Mouse (Mus musculus) heart, embryonic 12.5 days (tissue): ENCODE data around the gene Odf3b. TPM values are rescaled to one million over a fixed set of nuclear protein-coding genes. Genes with fewer than 3 reads are reported as not detected.
A peak's percentile ranks its signal among the peaks of the same experiment; 100 is the strongest.

Experiments
- ATAC-seq: fragments of 200-750 bp; cut with Nextera tagmentation; 2 replicates; pipeline ENCODE4 v1.8.0; 2017; ENCODE audit warnings: moderate TSS enrichment, moderate library complexity; ENCODE audit not compliant: insufficient number of reproducible peaks, low FRiP score
- H3K27ac ChIP-seq: fragments of 300-500 bp; sonication (generic); 2 replicates; pipeline ENCODE4 v1.5.1; 2016; ENCODE audit warnings: mild to moderate bottlenecking, moderate library complexity; ENCODE audit not compliant: poor library complexity, severe bottlenecking
- H3K27me3 ChIP-seq: fragments of 300-500 bp; sonication (generic); replicated peaks from 2 replicates; pipeline ENCODE4 v1.6.1; 2016; ENCODE audit warnings: mild to moderate bottlenecking, moderate library complexity
- H3K36me3 ChIP-seq: fragments of 300-500 bp; sonication (generic); 2 replicates; pipeline ENCODE4 v1.6.1; 2016; ENCODE audit warnings: mild to moderate bottlenecking, moderate library complexity
- H3K4me1 ChIP-seq: fragments of 300-500 bp; sonication (generic); replicated peaks from 2 replicates; pipeline ENCODE4 v1.6.1; 2016; ENCODE audit warnings: mild to moderate bottlenecking
- H3K4me2 ChIP-seq: fragments of 300-500 bp; sonication (generic); 2 replicates; pipeline ENCODE4 v1.6.1; 2016; ENCODE audit warnings: mild to moderate bottlenecking, moderate library complexity
- H3K4me3 ChIP-seq: fragments of 300-500 bp; sonication (generic); 2 replicates; pipeline ENCODE4 v1.5.1; 2016; ENCODE audit warnings: mild to moderate bottlenecking
- H3K9ac ChIP-seq: fragments of 300-500 bp; sonication (generic); 2 replicates; pipeline ENCODE4 v1.6.1; 2016; ENCODE audit warnings: mild to moderate bottlenecking, moderate library complexity
- H3K9me3 ChIP-seq: fragments of 300-500 bp; sonication (generic); replicated peaks from 2 replicates; pipeline ENCODE4 v1.6.1; 2016; ENCODE audit warnings: mild to moderate bottlenecking, moderate library complexity
- WGBS: fragments of 180-500 bp; shearing (Covaris S2); methylation state at CpG from one replicate; pipeline ENCODE4 v1.1.7; 2016; 5-methylcytosine and 5-hydroxymethylcytosine counted together
- polyA plus RNA-seq: library from polyadenylated mRNA; unstranded; fragments of >200 nt; fragmentation: Nextera tagmentation; extraction: Ambion mirVana; gene quantifications from 2 replicates; pipeline ENCODE4 v1.2.1, GENCODE M21; 2016

Odf3b gene
- polyA plus RNA-seq, 1 experiment from 2014 or later = 0.27 TPM

DNA sequence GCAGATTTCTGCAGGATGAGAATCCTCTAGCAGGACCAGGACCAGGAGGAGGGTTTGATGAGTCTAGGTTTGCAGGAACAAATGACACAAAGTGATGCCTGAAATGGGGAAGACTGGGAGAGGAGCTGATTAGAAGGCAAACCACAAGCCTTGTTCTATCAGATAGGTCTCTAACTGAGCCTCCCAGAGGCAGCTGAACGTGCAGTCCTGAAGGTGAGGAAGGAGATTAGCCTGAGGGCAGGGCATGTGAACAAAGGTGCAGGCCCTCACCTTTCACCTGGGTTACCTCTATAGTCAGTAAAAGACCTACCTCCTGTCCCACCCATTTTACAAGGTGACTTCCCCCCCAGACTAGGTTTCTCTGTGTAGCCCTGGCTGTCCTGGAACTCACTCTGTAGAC lies 20.6 kb upstream of the Odf3b start:
- Histone ChIP-seq H3K9ac (no peak overlapping the region), H3K9me3 (0 out of 2 replicates have a peak, but pooled peaks cover 2% of the 10 kb centered on the region), H3K36me3 (no peaks in the 10 kb centered on the region), H3K4me3 (no peak overlapping the region), H3K4me1 (no peaks in the 10 kb centered on the region), H3K4me2 (no peak overlapping the region), H3K27ac (no peak overlapping the region), H3K27me3 (no peaks in the 10 kb centered on the region)
- 55% methylated on average over 1 of the region's 1 CpGs for WGBS
- no peak for ATAC-seq

DNA sequence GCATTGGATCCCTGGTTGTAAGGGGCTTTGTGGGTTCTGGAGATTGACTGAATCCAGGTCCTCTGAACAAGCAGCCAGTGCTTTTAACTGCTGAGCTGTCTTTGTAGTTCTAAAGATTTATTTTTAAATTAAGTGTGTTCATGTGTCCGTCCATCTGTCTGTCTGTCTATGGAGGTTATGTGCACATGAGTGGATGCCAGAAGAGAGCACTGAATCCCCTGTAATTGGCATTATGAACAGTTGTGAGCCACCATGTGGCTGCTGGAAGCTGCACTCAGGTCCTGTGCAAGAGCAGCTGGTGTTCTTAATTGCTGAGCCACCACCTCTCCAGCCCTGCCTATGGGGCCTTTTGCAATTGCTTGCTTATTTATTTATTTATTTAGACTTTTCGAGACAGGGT lies 19.1 kb upstream of the Odf3b start:
- Histone ChIP-seq H3K36me3 (no peaks in the 10 kb centered on the region), H3K4me3 (no peak overlapping the region), H3K9me3 (no peaks in the 10 kb centered on the region), H3K27ac (no peak overlapping the region), H3K9ac (no peak overlapping the region), H3K27me3 (no peaks in the 10 kb centered on the region), H3K4me1 (no peaks in the 10 kb centered on the region), H3K4me2 (no peak overlapping the region)
- 85% methylated on average over 2 of the region's 2 CpGs for WGBS
- ATAC-seq = no peak

DNA sequence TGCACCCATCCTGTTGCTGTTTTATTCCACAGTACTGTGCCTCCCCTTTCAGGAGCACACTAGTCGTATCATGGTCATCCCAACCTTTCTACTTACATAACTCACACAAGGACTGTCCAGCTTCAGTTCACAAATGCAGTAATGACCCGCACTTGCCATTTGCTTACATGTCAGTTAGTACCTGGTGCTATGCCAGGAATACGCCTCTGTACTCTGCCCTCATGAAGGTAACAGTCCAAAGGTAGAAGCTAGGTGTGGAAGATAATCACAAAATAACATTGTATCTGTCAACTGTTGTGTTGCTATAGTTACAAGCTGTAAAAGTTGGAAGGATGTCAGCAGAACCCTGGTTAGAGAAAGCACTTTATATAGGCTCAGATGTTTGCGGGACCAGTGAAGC lies 17.8 kb upstream of the Odf3b start:
- no peak for ATAC-seq
- H3K36me3 ChIP-seq = no peaks in the 10 kb centered on the region
- H3K4me1 ChIP-seq = no peaks in the 10 kb centered on the region
- 83% methylated on average over 4 of the region's 4 CpGs for WGBS
- no peak overlapping the region for H3K9ac ChIP-seq
- no peaks in the 10 kb centered on the region for H3K9me3 ChIP-seq
- H3K27ac ChIP-seq = no peak overlapping the region
- H3K27me3 ChIP-seq = no peaks in the 10 kb centered on the region
- no peak overlapping the region for H3K4me2 ChIP-seq
- no peak overlapping the region for H3K4me3 ChIP-seq

DNA sequence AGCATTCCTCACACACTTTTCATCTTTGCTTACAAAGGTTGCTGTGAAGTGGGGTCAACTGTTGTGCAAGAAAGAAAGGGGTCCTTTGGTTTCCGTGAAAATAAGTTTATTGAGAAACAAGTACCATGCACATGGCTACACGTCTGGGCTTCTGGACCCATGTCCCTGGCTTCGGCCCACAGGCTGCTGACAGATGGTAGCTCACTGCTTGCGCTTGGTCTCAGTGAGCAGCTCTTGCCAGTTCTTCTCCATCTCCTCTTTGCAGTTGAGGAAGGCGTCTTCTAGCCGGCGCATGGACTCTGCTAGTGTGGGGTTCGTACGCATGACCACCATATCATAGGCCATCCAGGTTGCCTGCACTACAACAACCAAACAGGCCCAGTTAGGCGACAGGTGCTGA lies 11.0 kb upstream of the Odf3b start:
- H3K4me1 ChIP-seq = no peaks in the 10 kb centered on the region
- 89% methylated on average over 10 of the region's 10 CpGs for WGBS
- H3K9me3 ChIP-seq = no peaks in the 10 kb centered on the region
- no peaks in the 10 kb centered on the region for H3K36me3 ChIP-seq
- no peak overlapping the region for H3K4me2 ChIP-seq
- H3K27ac ChIP-seq = no peak overlapping the region
- H3K27me3 ChIP-seq = peaks cover 36% of the 10 kb centered on the region
- H3K9ac ChIP-seq = no peak overlapping the region
- no peak for ATAC-seq
- no peak overlapping the region for H3K4me3 ChIP-seq

DNA sequence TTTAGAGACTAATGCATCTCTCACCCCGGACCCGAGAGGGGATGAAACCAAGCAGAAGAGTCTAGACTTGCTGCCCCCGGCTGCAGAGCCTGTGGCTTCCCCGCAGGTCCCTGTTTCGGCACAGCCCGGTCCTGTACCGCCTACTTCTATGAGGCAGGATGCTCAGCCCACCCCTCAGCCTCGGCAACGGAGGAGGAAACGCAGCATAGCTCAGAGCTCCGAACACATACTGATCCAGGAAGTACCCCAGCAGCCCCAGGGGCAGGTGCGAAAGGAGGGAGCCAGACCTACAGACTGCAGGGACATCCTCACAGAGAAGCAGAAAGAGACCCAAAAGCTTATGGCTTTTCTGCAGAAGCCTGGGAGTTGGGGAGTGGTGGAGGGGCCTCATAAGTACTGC lies 8.0 kb upstream of the Odf3b start:
- H3K4me3 ChIP-seq = no peak overlapping the region
- no peak overlapping the region for H3K9ac ChIP-seq
- no peak for ATAC-seq
- 36% methylated on average over 12 of the region's 12 CpGs for WGBS
- H3K4me2 ChIP-seq = no peak overlapping the region
- H3K4me1 ChIP-seq = no peaks in the 10 kb centered on the region
- H3K27ac ChIP-seq = no peak overlapping the region
- no peaks in the 10 kb centered on the region for H3K9me3 ChIP-seq
- peaks cover 52% of the 10 kb centered on the region for H3K27me3 ChIP-seq
- H3K36me3 ChIP-seq = no peaks in the 10 kb centered on the region

DNA sequence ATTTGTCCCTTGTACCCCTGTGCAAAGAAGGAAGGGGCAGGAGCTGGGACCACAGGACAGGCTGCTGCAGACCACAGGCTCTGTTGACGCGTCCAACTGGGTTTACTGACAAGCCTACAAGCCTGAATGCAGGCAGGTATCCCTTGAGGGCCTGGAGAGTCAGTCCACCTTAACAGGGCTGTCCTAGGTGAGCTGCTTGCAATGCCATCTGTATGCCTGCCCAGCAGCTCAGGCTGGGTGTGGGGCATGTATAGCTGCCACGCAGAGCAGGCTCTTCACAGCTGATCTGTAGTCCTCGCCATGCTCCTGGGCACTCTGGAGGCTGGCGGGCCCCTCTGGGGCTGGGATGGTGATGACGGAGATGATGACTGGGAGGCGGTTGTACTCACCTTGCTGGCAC lies 5.5 kb upstream of the Odf3b start, which contains the start of gene Klhdc7b:
TSS of gene Klhdc7b (plus strand) at position 301 of the 400 bp plus-strand sequence.
- ATAC-seq = no peak
- Histone ChIP-seq H3K4me1 (peaks cover under 1% of the 10 kb centered on the region; the same call in 1 of the 2 replicates), H3K27ac (no peak within 1 kb of the TSS), H3K4me3 (no peak within 1 kb of the TSS), H3K27me3 (peaks cover 59% of the 10 kb centered on the region), H3K9ac (no peak within 1 kb of the TSS), H3K4me2 (no peak within 1 kb of the TSS), H3K36me3 (no peaks in the 10 kb centered on the region), H3K9me3 (no peaks in the 10 kb centered on the region)
- WGBS = 78% methylated on average over 7 of the region's 7 CpGs

DNA sequence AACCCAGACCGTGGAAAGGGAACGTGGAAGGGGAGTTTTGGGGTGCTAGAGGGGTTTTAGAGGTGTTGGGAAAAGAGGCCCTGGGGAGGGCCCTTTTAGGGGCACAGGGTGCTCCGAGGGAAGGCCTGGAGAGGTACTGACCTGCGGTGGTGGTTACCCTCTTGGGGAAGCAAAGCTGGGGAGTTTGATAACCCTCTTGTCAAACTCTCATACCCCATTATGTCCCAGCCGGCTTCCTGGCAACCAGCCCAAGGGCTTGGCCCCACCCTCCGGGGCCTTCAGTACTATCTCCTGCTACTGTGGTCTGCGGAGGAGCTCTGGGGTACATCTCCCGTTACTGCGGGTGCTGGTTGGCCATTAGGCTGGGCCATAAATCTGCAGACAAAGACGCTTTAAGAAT lies 347 bp upstream of the Odf3b start:
- peaks cover 54% of the 10 kb centered on the region for H3K27me3 ChIP-seq
- H3K4me1 ChIP-seq = peaks cover 26% of the 10 kb centered on the region
- H3K4me2 ChIP-seq = peak overlapping the region; percentile 92
- H3K36me3 ChIP-seq = no peaks in the 10 kb centered on the region
- 0 out of 2 replicates have a peak, but pooled peaks have one; percentile 12 for ATAC-seq
- 0 out of 2 replicates have a peak overlapping the region, but pooled peaks have one; percentile 45 for H3K9ac ChIP-seq
- no peak overlapping the region for H3K27ac ChIP-seq
- peak overlapping the region; percentile 53 for H3K4me3 ChIP-seq
- no peaks in the 10 kb centered on the region for H3K9me3 ChIP-seq
- 13% methylated on average over 10 of the region's 10 CpGs for WGBS

DNA sequence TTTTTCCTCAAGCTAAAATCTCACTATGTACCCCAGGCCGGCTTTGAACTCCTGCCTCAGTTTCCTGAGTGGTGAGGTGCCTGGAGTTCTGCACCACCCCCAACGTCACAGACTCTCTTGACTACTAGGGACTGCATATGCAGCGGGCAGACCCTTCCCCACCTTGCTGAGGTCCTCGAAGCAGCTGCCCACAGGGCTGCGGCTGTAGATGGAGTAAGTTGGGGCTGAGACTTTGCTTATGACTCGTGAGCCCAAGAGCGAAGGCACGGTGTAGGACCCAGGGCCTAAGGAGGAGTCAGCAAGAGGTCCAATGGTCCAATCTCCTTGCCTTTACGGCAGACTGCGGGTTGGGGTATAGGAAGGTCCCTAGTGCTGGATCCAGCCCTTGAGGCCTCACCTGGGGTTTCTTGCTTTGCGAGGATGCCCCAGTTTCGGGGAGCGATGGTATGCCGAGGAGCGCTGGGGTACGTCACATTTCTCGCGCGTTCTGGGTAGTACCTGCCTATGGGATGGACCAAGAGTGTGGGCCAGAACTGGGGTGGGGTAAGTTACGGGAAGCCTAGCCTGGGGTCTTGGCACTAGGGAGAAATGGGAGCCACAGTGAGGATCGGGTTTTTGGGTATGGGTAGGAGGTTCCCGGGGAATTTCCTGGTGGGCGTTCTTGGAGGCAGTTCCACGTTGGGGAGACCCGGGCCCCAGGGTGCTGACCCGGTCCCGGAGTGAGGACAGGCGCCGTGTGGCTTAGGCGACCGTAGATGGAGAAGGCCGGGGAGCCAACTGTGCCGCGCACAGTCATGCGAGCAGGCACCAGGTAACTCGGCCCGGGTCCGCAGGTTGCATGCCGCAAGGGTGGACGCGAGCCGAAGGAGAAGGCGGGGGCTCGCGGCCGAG lies 899 bp downstream of the Odf3b start:
- Histone ChIP-seq H3K4me1 (peaks cover 31% of the 10 kb centered on the region), H3K4me3 (peak overlapping the region; percentile 53), H3K27ac (no peak overlapping the region), H3K27me3 (peaks cover 45% of the 10 kb centered on the region), H3K4me2 (peak overlapping the region; percentile 92), H3K9me3 (no peaks in the 10 kb centered on the region), H3K9ac (peak overlapping the region; percentile 45), H3K36me3 (no peaks in the 10 kb centered on the region)
- no peak for ATAC-seq
- 10% methylated on average over 46 of the region's 46 CpGs for WGBS

DNA sequence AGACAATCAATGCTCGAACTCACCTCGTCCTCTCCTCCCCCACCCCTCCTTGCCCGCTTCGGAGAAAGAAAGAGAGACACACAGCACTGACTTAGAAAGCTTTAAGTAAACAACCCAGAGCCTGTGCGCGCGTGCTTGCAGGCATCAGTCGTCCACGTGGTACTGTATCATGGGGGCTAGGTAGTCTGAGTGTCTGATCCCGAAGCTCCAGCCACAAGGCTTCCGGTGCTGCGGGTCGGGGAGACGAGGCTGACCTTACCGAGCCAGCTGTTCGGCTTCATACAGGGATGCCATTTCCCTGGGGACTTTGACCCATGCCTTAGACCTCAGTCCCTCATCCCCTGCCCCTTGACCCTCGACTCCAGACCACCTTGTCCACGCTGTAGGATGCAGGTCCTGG lies 1.7 kb downstream of the Odf3b start:
- WGBS = 7% methylated on average over 18 of the region's 18 CpGs
- Histone ChIP-seq H3K9me3 (no peaks in the 10 kb centered on the region), H3K27me3 (peaks cover 45% of the 10 kb centered on the region), H3K4me2 (peak overlapping the region; percentile 28), H3K36me3 (peaks cover 2% of the 10 kb centered on the region; the same call in 1 of the 2 replicates), H3K4me3 (no peak overlapping the region), H3K9ac (no peak overlapping the region), H3K4me1 (peaks cover 38% of the 10 kb centered on the region), H3K27ac (no peak overlapping the region)
- no peak for ATAC-seq

DNA sequence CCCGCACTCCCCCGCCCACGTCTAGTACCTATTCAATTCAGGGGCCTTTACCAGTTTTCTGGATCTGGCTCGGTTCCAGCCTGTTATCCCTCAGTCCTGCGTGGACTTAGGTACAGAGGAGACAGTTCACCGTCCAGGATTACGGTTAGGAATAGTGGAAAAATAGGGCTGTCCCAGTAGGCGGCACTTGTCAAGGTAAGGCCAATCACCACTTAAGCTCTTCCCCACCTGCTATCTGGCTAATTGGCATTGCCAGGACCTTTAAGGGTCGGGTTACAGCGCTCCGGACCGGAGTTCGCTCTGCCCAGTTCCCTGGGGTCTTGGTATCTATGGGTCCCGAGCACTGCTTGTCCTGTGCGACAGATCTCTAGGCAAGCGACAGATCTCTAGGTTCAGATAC lies 2.1 kb downstream of the Odf3b start, which contains the start of gene Tymp:
TSS of gene Tymp (minus strand) at position 83 of the 400 bp plus-strand sequence.
- no peak within 1 kb of the TSS for H3K4me3 ChIP-seq

DNA sequence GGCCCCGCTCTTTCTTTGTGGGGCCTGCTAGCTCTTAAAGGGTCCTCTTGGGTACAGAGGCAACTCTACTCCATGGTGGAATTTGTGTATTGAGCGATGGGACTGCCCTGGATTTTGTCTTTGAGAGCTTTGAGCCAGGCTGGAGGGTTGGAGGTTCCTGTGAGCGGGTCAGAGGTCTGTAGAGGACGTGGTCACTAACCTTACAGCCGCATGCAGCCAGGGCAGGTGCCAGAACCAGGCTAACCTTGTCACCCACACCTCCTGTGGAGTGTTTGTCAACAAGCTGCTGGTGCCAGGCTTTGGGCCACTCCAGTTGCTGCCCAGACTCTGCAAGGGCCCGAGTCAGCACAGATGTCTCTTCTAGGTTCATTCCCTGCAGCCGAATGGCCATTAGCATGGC lies 3.0 kb downstream of the Odf3b start:
- H3K9me3 ChIP-seq = no peaks in the 10 kb centered on the region
- no peak overlapping the region for H3K27ac ChIP-seq
- 75% methylated on average over 7 of the region's 7 CpGs for WGBS
- no peak for ATAC-seq
- H3K4me2 ChIP-seq = no peak overlapping the region
- no peak overlapping the region for H3K4me3 ChIP-seq
- H3K36me3 ChIP-seq = peaks cover 15% of the 10 kb centered on the region
- H3K4me1 ChIP-seq = peaks cover 38% of the 10 kb centered on the region
- no peak overlapping the region for H3K9ac ChIP-seq
- H3K27me3 ChIP-seq = peaks cover 42% of the 10 kb centered on the region

More for the DNA sequence above, 2.1 kb downstream of the Odf3b start, which contains the start of gene Tymp:
- 21% methylated on average over 16 of the region's 16 CpGs for WGBS
- no peak within 1 kb of the TSS for H3K9ac ChIP-seq
- no peak within 1 kb of the TSS for H3K27ac ChIP-seq
- peaks cover 38% of the 10 kb centered on the region for H3K4me1 ChIP-seq
- H3K9me3 ChIP-seq = no peaks in the 10 kb centered on the region
- ATAC-seq = no peak
- peak within 1 kb of the TSS; percentile 28 for H3K4me2 ChIP-seq
- peaks cover 6% of the 10 kb centered on the region for H3K36me3 ChIP-seq
- peaks cover 45% of the 10 kb centered on the region for H3K27me3 ChIP-seq
